Mouse (Mus musculus): ENCODE measurements around the gene Ltbp2.
A peak's percentile ranks its signal among the peaks of the same experiment; 100 is the strongest.

Gene Ltbp2

GRCm38 (mm10) chr12:84876481-84877121, at the start of gene Ltbp2:
TSS of gene Ltbp2 (minus strand) at chr12:84876532.
- peak; percentile 51 to 69 for DNase-seq

- DNase-seq = no peak
Measured at GRCm38 (mm10) chr12:84924324-84924723, 48.0 kb upstream of the Ltbp2 start.

- DNase-seq = no peak
Measured at GRCm38 (mm10) chr12:84921881-84922419, 45.6 kb upstream of the Ltbp2 start.

GRCm38 (mm10) chr12:84918809-84919208, 42.5 kb upstream of the Ltbp2 start:
- no peak for DNase-seq

- no peak for DNase-seq
Measured at GRCm38 (mm10) chr12:84917799-84918198, 41.5 kb upstream of the Ltbp2 start.

- DNase-seq = no peak
Measured at GRCm38 (mm10) chr12:84914959-84915358, 38.6 kb upstream of the Ltbp2 start.

- no peak for DNase-seq
Measured at GRCm38 (mm10) chr12:84912652-84913104, 36.3 kb upstream of the Ltbp2 start.

- DNase-seq = no peak
Measured at GRCm38 (mm10) chr12:84911640-84912039, 35.3 kb upstream of the Ltbp2 start.

- no peak for DNase-seq
Measured at GRCm38 (mm10) chr12:84910066-84910465, 33.7 kb upstream of the Ltbp2 start.

- no peak for DNase-seq
Measured at GRCm38 (mm10) chr12:84907627-84908480, 31.5 kb upstream of the Ltbp2 start.

- DNase-seq = no peak
Measured at GRCm38 (mm10) chr12:84907024-84907626, 30.8 kb upstream of the Ltbp2 start.

GRCm38 (mm10) chr12:84904399-84904798, 28.1 kb upstream of the Ltbp2 start:
- no peak for DNase-seq

GRCm38 (mm10) chr12:84900317-84900716, 24.0 kb upstream of the Ltbp2 start:
- no peak for DNase-seq

- no peak for DNase-seq
Measured at GRCm38 (mm10) chr12:84897322-84897721, 21.0 kb upstream of the Ltbp2 start.

GRCm38 (mm10) chr12:84896235-84896634, 19.9 kb upstream of the Ltbp2 start:
- DNase-seq = no peak

- DNase-seq = no peak
Measured at GRCm38 (mm10) chr12:84893648-84894628, 17.6 kb upstream of the Ltbp2 start.

- DNase-seq = no peak
Measured at GRCm38 (mm10) chr12:84890289-84890688, 14.0 kb upstream of the Ltbp2 start.

GRCm38 (mm10) chr12:84885107-84885876, 9.0 kb upstream of the Ltbp2 start:
- DNase-seq = no peak

GRCm38 (mm10) chr12:84884423-84885076, 8.2 kb upstream of the Ltbp2 start:
- DNase-seq = no peak

GRCm38 (mm10) chr12:84882796-84883195, 6.5 kb upstream of the Ltbp2 start:
- DNase-seq = no peak

GRCm38 (mm10) chr12:84880091-84880490, 3.8 kb upstream of the Ltbp2 start:
- DNase-seq = no peak
